Mouse (Mus musculus) lung, postnatal 25 days (tissue): ENCODE measurements around the gene Nelfcd.

ENCODE experiments used
- DNase-seq: peaks from one replicate; pipeline ENCODE4 v3.0.0; 2022; ENCODE audit warnings: low spot score

Nelfcd gene

GRCm38 (mm10) chr2:174473550-174473927 lies 57.9 kb downstream of the Nelfcd start:
- no peak for DNase-seq
